Mouse (Mus musculus): ENCODE measurements around the gene Adgrg1.

GRCm38 (mm10) chr8:94994006-94994405 lies 19.5 kb downstream of the Adgrg1 start:
- TF ChIP-seq CTCF (IDR thresholded peaks at IDR 0.05; ENCODE audit: borderline replicate concordance, control insufficient read depth, extremely low read depth, insufficient read depth, low read length, poor library complexity) = no peak
- TF ChIP-seq POLR2A (IDR thresholded peaks at IDR 0.05; ENCODE audit: control insufficient read depth, extremely low read depth, insufficient read depth, low read length, poor library complexity) = 0 out of 2 replicates have a peak, but pooled peaks have one; percentile 28

Measured in thymus, adult 2 months (tissue).